Mouse (Mus musculus) liver, embryonic 14.5 days (tissue): ENCODE results near the gene Rhpn2. TPM values are rescaled to one million over a fixed set of nuclear protein-coding genes. Genes with fewer than 3 reads are reported as not detected.
A peak's percentile ranks its signal among the peaks of the same experiment; 100 is the strongest.

Experiments used
- ATAC-seq: fragments of 200-750 bp; cut with Nextera tagmentation; 2 replicates; pipeline ENCODE4 v1.8.0; 2017; ENCODE audit warnings: moderate number of reproducible peaks, mild to moderate bottlenecking, moderate library complexity; ENCODE audit not compliant: insufficient read depth
- DNase-seq, 3 experiments: peaks; one replicate each; pipeline ENCODE4 v3.0.0-alpha.2; 2012 to 2013; ENCODE audit warnings: low read depth in 3 of 3, low spot score in 3 of 3
- H3K27ac ChIP-seq: fragments of 300-500 bp; sonication (generic); 2 replicates; pipeline ENCODE4 v1.5.1; 2014; ENCODE audit warnings: moderate library complexity, mild to moderate bottlenecking, control low read depth, inconsistent platforms
- H3K27me3 ChIP-seq: fragments of 300-500 bp; sonication (generic); 2 replicates; pipeline ENCODE4 v1.6.1; 2014; ENCODE audit warnings: mild to moderate bottlenecking, low read length, moderate library complexity; ENCODE audit not compliant: control insufficient read depth, insufficient read depth
- H3K36me3 ChIP-seq: fragments of 300-500 bp; sonication (generic); replicated peaks from 2 replicates; pipeline ENCODE4 v1.6.1; 2014; ENCODE audit warnings: low read depth; ENCODE audit not compliant: control insufficient read depth, insufficient read depth
- H3K4me1 ChIP-seq, 2 experiments: fragments of 200-500 bp in 1 of 2; fragments of 300-500 bp in 1 of 2; sonication (generic) in 1 of 2; replicated peaks; 2 replicates each; pipeline ENCODE4 v1.6.1; 2012 to 2014; ENCODE audit warnings: antibody characterized with exemption in 1 of 2, inconsistent platforms in 1 of 2, low read length in 1 of 2; ENCODE audit not compliant: control insufficient read depth in 2 of 2, insufficient read depth in 2 of 2
- H3K4me2 ChIP-seq: fragments of 300-500 bp; sonication (generic); 2 replicates; pipeline ENCODE4 v1.6.1; 2014; ENCODE audit warnings: low read depth, mild to moderate bottlenecking, control low read depth, moderate library complexity
- H3K4me3 ChIP-seq, 2 experiments: fragments of 200-500 bp in 1 of 2; fragments of 300-500 bp in 1 of 2; sonication (generic) in 1 of 2; 2 replicates each; pipeline ENCODE4 v1.5.1; 2012 to 2014; ENCODE audit warnings: low read depth in 2 of 2, low read length in 2 of 2, mild to moderate bottlenecking in 2 of 2, control low read depth in 1 of 2, inconsistent platforms in 1 of 2, moderate library complexity in 1 of 2; ENCODE audit not compliant: insufficient read depth in 1 of 2
- H3K9ac ChIP-seq: fragments of 300-500 bp; sonication (generic); replicated peaks from 2 replicates; pipeline ENCODE4 v1.6.1; 2014; ENCODE audit warnings: mild to moderate bottlenecking, control low read depth, moderate library complexity
- H3K9me3 ChIP-seq: fragments of 300-500 bp; sonication (generic); 2 replicates; pipeline ENCODE4 v1.6.1; 2016; ENCODE audit warnings: low read length, mixed read lengths; ENCODE audit not compliant: control insufficient read depth
- CTCF ChIP-seq: IDR thresholded peaks from 2 replicates; pipeline ENCODE4 v1.5.1; 2016; ENCODE audit warnings: antibody characterized with exemption, low read depth, control low read depth
- EP300 ChIP-seq: IDR thresholded peaks from 2 replicates; pipeline ENCODE4 v1.6.1; 2016; ENCODE audit warnings: antibody characterized with exemption, low read depth
- whole genome bisulfite sequencing: fragments of 180-500 bp; shearing (Covaris S2); extraction: QIAGEN DNeasy Blood & Tissue Kit; methylation state at CpG from one replicate; pipeline ENCODE4 v1.1.7; 2014; ENCODE audit not compliant: insufficient replicate concordance; 5-methylcytosine and 5-hydroxymethylcytosine counted together
- polyA plus RNA-seq, 2 experiments: library from polyadenylated mRNA; depleted of rRNA in 1 of 2; stranded (reverse) in 1 of 2; unstranded in 1 of 2; fragments of >200 nt; fragmentation: Nextera tagmentation in 1 of 2; extraction: Ambion mirVana in 1 of 2; gene quantifications; 2 replicates each; pipeline versions ENCODE4 v1.2.1 to v1.2.3; 2012 to 2014

Rhpn2 gene
- polyA plus RNA-seq, 2 experiments = 2.8 to 3.0 TPM

- WGBS = 63% methylated on average over 6 of the region's 6 CpGs
- H3K9ac ChIP-seq = no peak overlapping the region
- DNase-seq = no peak
Measured at GRCm38 (mm10) chr7:35388694-35389093, 54.7 kb downstream of the Rhpn2 start.

GRCm38 (mm10) chr7:35392935-35393334 is 59.0 kb downstream of the Rhpn2 start:
- TF ChIP-seq CTCF (peak; percentile 61), EP300 (no peak)
- Histone ChIP-seq H3K36me3 (peaks cover 23% of the 10 kb centered on the region), H3K4me1 (peaks cover 10 to 11% of the 10 kb centered on the region in 2 experiments), H3K27me3 (no peaks in the 10 kb centered on the region), H3K9me3 (no peaks in the 10 kb centered on the region), H3K4me2 (no peak overlapping the region), H3K27ac (no peak overlapping the region), H3K9ac (no peak overlapping the region), H3K4me3 (no peak overlapping the region)
- no peak for DNase-seq
- 66% methylated on average over 5 of the region's 5 CpGs for WGBS
- ATAC-seq = no peak

More at GRCm38 (mm10) chr7:35388694-35389093, 54.7 kb downstream of the Rhpn2 start:
- TF ChIP-seq EP300 (no peak), CTCF (no peak)
- ATAC-seq = no peak
- H3K4me3 ChIP-seq = no peak overlapping the region
- peaks cover 10% of the 10 kb centered on the region for H3K36me3 ChIP-seq
- no peak overlapping the region for H3K4me2 ChIP-seq
- H3K27me3 ChIP-seq = no peaks in the 10 kb centered on the region
- H3K27ac ChIP-seq = no peak overlapping the region
- H3K4me1 ChIP-seq = no peaks in the 10 kb centered on the region
- no peaks in the 10 kb centered on the region for H3K9me3 ChIP-seq

GRCm38 (mm10) chr7:35395734-35396456 is 61.9 kb downstream of the Rhpn2 start:
- H3K4me3 ChIP-seq = peak overlapping the region; percentile 83 to 100
- H3K4me1 ChIP-seq = peaks cover 10 to 11% of the 10 kb centered on the region in 2 experiments
- peak overlapping the region; percentile 76 for H3K4me2 ChIP-seq
- TF ChIP-seq CTCF (no peak), EP300 (no peak)
- DNase-seq = peak in 1 of 3 experiments; percentile 38
- peak; percentile 16; the same call in 1 of the 2 replicates for ATAC-seq
- H3K9ac ChIP-seq = peak overlapping the region; percentile 74
- H3K9me3 ChIP-seq = no peaks in the 10 kb centered on the region
- WGBS = 3% methylated on average over 17 of the region's 17 CpGs
- no peaks in the 10 kb centered on the region for H3K27me3 ChIP-seq
- H3K27ac ChIP-seq = peak overlapping the region; percentile 36
- H3K36me3 ChIP-seq = peaks cover 23% of the 10 kb centered on the region

- TF ChIP-seq CTCF = no peak
- TF ChIP-seq EP300 = peak; percentile 65
- under 1% methylated on average over 28 of the region's 28 CpGs for WGBS
- Histone ChIP-seq H3K4me1 (peaks cover 11 to 14% of the 10 kb centered on the region in 2 experiments), H3K27me3 (no peaks in the 10 kb centered on the region), H3K27ac (peak within 1 kb of the TSS; percentile 36), H3K4me2 (peak within 1 kb of the TSS; percentile 76), H3K9me3 (no peaks in the 10 kb centered on the region), H3K4me3 (peak within 1 kb of the TSS; percentile 83 to 100), H3K36me3 (peaks cover 23% of the 10 kb centered on the region), H3K9ac (peak within 1 kb of the TSS; percentile 85)
- ATAC-seq (peak; percentile 93), DNase-seq (peak; percentile 98)
Measured at GRCm38 (mm10) chr7:35396542-35397168, 62.7 kb downstream of the Rhpn2 start, which contains the start of the genes Faap24 and Cep89. Faap24 (minus strand) TSS chr7:35396836. Cep89 (plus strand) TSS chr7:35397035.

- Histone ChIP-seq H3K4me3 (no peak overlapping the region), H3K9me3 (no peaks in the 10 kb centered on the region), H3K27me3 (no peaks in the 10 kb centered on the region), H3K36me3 (peaks cover 17% of the 10 kb centered on the region), H3K4me1 (peaks cover 3 to 6% of the 10 kb centered on the region in 2 experiments; a peak in 3 of 4 replicates), H3K4me2 (no peak overlapping the region), H3K27ac (no peak overlapping the region), H3K9ac (no peak overlapping the region)
- WGBS = 77% methylated on average over 4 of the region's 4 CpGs
- ATAC-seq (no peak), DNase-seq (no peak)
- TF ChIP-seq EP300 = no peak
- TF ChIP-seq CTCF = no peak
Measured at GRCm38 (mm10) chr7:35401169-35401568, 67.2 kb downstream of the Rhpn2 start.
